Mouse (Mus musculus) intestine, embryonic 14.5 days (tissue): ENCODE results near the gene Ndufa8. TPM values are rescaled to one million over a fixed set of nuclear protein-coding genes. Genes with fewer than 3 reads are reported as not detected.

ENCODE experiments used
- ATAC-seq: fragments of 200-750 bp; cut with Nextera tagmentation; replicated peaks from 2 replicates; pipeline ENCODE4 v1.8.0; 2017; ENCODE audit warnings: low read depth, moderate number of reproducible peaks, moderate TSS enrichment, moderate library complexity; ENCODE audit not compliant: low FRiP score, low TSS enrichment
- DNase-seq: peaks from one replicate; pipeline ENCODE4 v3.0.0-alpha.2; 2018; ENCODE audit warnings: low spot score
- H3K27ac ChIP-seq: fragments of 300-500 bp; sonication (generic); 2 replicates; pipeline ENCODE4 v1.5.1; 2014; ENCODE audit warnings: low read depth, mild to moderate bottlenecking, control low read depth
- H3K27me3 ChIP-seq: fragments of 300-500 bp; sonication (generic); replicated peaks from 2 replicates; pipeline ENCODE4 v1.6.1; 2014; ENCODE audit warnings: low read length, control low read depth; ENCODE audit not compliant: control insufficient read depth, insufficient read depth
- H3K36me3 ChIP-seq: fragments of 300-500 bp; sonication (generic); 2 replicates; pipeline ENCODE4 v1.6.1; 2014; ENCODE audit warnings: low read length, control low read depth; ENCODE audit not compliant: control insufficient read depth, insufficient read depth
- H3K4me1 ChIP-seq: fragments of 300-500 bp; sonication (generic); replicated peaks from 2 replicates; pipeline ENCODE4 v1.6.1; 2014; ENCODE audit warnings: low read length, control low read depth, mixed read lengths; ENCODE audit not compliant: control insufficient read depth, insufficient read depth
- H3K4me2 ChIP-seq: fragments of 300-500 bp; sonication (generic); 2 replicates; pipeline ENCODE4 v1.6.1; 2014; ENCODE audit warnings: low read length
- H3K4me3 ChIP-seq: fragments of 300-500 bp; sonication (generic); 2 replicates; pipeline ENCODE4 v1.5.1; 2014; ENCODE audit warnings: low read depth, low read length, control low read depth, mixed read lengths
- H3K9ac ChIP-seq: fragments of 300-500 bp; sonication (generic); 2 replicates; pipeline ENCODE4 v1.6.1; 2014; ENCODE audit warnings: mild to moderate bottlenecking, low read length
- H3K9me3 ChIP-seq: fragments of 300-500 bp; sonication (generic); 2 replicates; pipeline ENCODE4 v1.6.1; 2016; ENCODE audit warnings: low read length, control low read depth; ENCODE audit not compliant: control insufficient read depth
- WGBS: fragments of 180-500 bp; shearing (Covaris S2); extraction: QIAGEN DNeasy Blood & Tissue Kit; methylation state at CpG from one replicate; pipeline ENCODE4 v1.1.7; 2014; 5-methylcytosine and 5-hydroxymethylcytosine counted together
- polyA plus RNA-seq: library from polyadenylated mRNA; unstranded; fragments of >200 nt; fragmentation: Nextera tagmentation; extraction: Ambion mirVana; gene quantifications from 2 replicates; pipeline ENCODE4 v1.2.1, GENCODE M21; 2014

Ndufa8 gene
- polyA plus RNA-seq, 1 experiment from 2014 or later: 289 TPM

DNA sequence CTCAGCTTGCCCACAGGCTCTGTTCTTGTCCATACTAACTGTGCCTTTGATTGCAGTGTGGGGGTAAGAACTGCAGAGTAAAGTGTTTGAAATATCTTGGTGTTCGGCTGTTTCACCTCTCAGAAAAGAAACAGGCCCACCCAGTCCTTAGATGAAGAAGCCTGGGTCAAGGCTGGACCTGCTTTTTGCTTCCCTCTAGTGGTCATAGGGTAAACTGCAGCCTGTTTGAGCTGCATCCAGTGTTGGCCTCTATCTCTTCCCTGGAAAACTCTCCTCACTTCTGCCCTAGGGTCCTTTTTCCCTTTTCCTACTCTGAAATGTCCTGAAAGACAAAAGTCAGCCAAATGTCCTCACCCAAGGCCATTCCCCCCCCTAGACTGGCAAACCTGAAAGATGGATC, 41.1 kb downstream of the Ndufa8 start:
- WGBS: 15% methylated on average over 1 of the region's 1 CpGs
- H3K36me3 ChIP-seq: no peaks in the 10 kb centered on the region
- DNase-seq (peak; percentile 67), ATAC-seq (no peak)
- H3K9me3 ChIP-seq: no peaks in the 10 kb centered on the region
- H3K27ac ChIP-seq: no peak overlapping the region
- H3K9ac ChIP-seq: no peak overlapping the region
- no peak overlapping the region for H3K4me3 ChIP-seq
- H3K4me2 ChIP-seq: no peak overlapping the region
- H3K4me1 ChIP-seq: peaks cover 4% of the 10 kb centered on the region; the same call in 1 of the 2 replicates
- H3K27me3 ChIP-seq: peaks cover 30% of the 10 kb centered on the region

DNA sequence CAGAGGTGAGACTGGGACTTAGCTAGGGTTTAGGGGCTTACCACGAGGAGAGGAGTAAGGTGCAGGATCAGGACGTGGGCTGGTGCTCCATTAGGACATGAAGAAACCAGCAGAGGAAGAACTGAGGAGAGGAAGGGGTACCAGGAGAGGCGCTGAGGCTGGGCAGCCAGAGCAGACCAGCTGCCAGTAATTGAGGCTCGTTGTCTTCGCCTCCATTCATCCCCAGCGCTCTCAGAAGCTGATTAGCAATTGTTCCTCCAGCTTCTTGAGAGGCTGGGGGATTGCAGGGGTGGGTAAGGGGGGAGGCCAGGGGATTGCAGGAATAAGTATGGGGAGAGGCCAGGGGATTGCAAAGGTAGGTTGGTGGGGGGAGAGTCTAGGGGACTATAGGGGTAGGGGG, 47.0 kb downstream of the Ndufa8 start:
- 32% methylated on average over 6 of the region's 6 CpGs for WGBS
- Histone ChIP-seq H3K9ac (no peak overlapping the region), H3K27me3 (no peaks in the 10 kb centered on the region), H3K4me3 (no peak overlapping the region), H3K27ac (no peak overlapping the region), H3K4me2 (no peak overlapping the region), H3K9me3 (no peaks in the 10 kb centered on the region), H3K4me1 (no peaks in the 10 kb centered on the region), H3K36me3 (no peaks in the 10 kb centered on the region)
- DNase-seq (no peak), ATAC-seq (no peak)

DNA sequence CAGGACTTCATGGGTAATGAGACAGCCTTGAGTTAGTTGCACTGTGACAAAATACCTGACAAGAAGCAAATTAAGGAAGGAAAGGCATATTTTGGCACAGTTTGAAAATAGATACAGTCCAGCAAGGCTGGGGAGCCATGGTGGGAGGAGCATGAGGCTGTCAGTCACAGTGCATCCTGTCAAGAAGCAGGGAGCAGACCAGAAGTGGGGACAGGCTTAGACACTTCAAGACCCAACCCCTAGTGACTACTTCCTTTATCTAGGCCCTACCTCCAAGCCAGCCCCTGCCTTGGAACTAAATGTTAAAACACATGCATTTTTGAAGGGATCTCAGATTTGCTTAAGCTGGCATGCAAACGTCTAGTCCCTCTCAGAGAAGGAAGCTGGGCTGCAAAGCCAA, 48.8 kb downstream of the Ndufa8 start:
- H3K27me3 ChIP-seq: no peaks in the 10 kb centered on the region
- H3K9ac ChIP-seq: no peak overlapping the region
- H3K4me3 ChIP-seq: no peak overlapping the region
- no peak overlapping the region for H3K4me2 ChIP-seq
- no peaks in the 10 kb centered on the region for H3K36me3 ChIP-seq
- WGBS: 52% methylated on average over 1 of the region's 1 CpGs
- H3K27ac ChIP-seq: no peak overlapping the region
- no peak for DNase-seq
- no peaks in the 10 kb centered on the region for H3K4me1 ChIP-seq
- H3K9me3 ChIP-seq: no peaks in the 10 kb centered on the region
- ATAC-seq: no peak

- Histone ChIP-seq H3K9me3 (no peaks in the 10 kb centered on the region), H3K36me3 (no peaks in the 10 kb centered on the region), H3K4me1 (no peaks in the 10 kb centered on the region), H3K27me3 (no peaks in the 10 kb centered on the region), H3K9ac (no peak overlapping the region), H3K27ac (no peak overlapping the region), H3K4me2 (no peak overlapping the region), H3K4me3 (no peak overlapping the region)
- no peak for DNase-seq
- ATAC-seq: no peak
These were observed 50.0 kb downstream of the Ndufa8 start for GRCm38 (mm10) chr2:35999212-35999611.

- H3K4me2 ChIP-seq: no peak overlapping the region
- no peak overlapping the region for H3K27ac ChIP-seq
- no peaks in the 10 kb centered on the region for H3K4me1 ChIP-seq
- no peak overlapping the region for H3K9ac ChIP-seq
- WGBS: 76% methylated on average over 5 of the region's 5 CpGs
- H3K27me3 ChIP-seq: no peaks in the 10 kb centered on the region
- ATAC-seq: no peak
- no peaks in the 10 kb centered on the region for H3K36me3 ChIP-seq
- no peak for DNase-seq
- no peaks in the 10 kb centered on the region for H3K9me3 ChIP-seq
- no peak overlapping the region for H3K4me3 ChIP-seq
These were observed 50.8 kb downstream of the Ndufa8 start for GRCm38 (mm10) chr2:35998416-35998815.

- no peak for ATAC-seq
- 74% methylated on average over 2 of the region's 2 CpGs for WGBS
These were observed 52.5 kb downstream of the Ndufa8 start for GRCm38 (mm10) chr2:35996753-35997152.

DNA sequence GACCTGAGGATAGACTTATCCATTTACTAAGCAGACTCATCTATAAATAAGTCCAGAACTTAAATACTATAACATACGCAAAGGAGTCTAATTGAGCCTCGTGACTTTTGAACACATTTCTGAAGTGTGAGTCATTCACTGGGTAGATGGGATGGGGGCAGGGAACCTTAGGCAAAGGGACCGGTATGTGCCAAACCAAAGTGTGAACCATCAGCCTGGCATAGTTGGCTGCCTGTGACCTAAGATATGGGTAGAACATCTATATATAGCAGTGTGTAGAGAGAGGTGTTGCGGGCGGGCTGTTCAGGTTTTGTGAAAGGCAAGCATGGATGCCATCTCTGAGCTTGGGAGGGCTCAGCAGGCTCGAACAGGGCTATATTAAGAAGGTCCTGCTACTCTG, 54.9 kb downstream of the Ndufa8 start:
- Histone ChIP-seq H3K27me3 (no peaks in the 10 kb centered on the region), H3K27ac (no peak overlapping the region), H3K4me3 (no peak overlapping the region), H3K36me3 (no peaks in the 10 kb centered on the region), H3K4me2 (no peak overlapping the region), H3K9me3 (no peaks in the 10 kb centered on the region), H3K4me1 (no peaks in the 10 kb centered on the region), H3K9ac (no peak overlapping the region)
- ATAC-seq (no peak), DNase-seq (no peak)
- 68% methylated on average over 6 of the region's 6 CpGs for WGBS

More at GRCm38 (mm10) chr2:35996753-35997152, 52.5 kb downstream of the Ndufa8 start:
- Histone ChIP-seq H3K27ac (no peak overlapping the region), H3K4me2 (no peak overlapping the region), H3K4me3 (no peak overlapping the region), H3K4me1 (no peaks in the 10 kb centered on the region), H3K9me3 (no peaks in the 10 kb centered on the region), H3K27me3 (no peaks in the 10 kb centered on the region), H3K36me3 (no peaks in the 10 kb centered on the region), H3K9ac (no peak overlapping the region)
- DNase-seq: no peak

- H3K4me2 ChIP-seq: no peak overlapping the region
- no peak overlapping the region for H3K27ac ChIP-seq
- WGBS: 81% methylated on average over 2 of the region's 2 CpGs
- no peak overlapping the region for H3K9ac ChIP-seq
- ATAC-seq (no peak), DNase-seq (no peak)
- H3K27me3 ChIP-seq: no peaks in the 10 kb centered on the region
- no peak overlapping the region for H3K4me3 ChIP-seq
- no peaks in the 10 kb centered on the region for H3K36me3 ChIP-seq
- H3K4me1 ChIP-seq: no peaks in the 10 kb centered on the region
- no peaks in the 10 kb centered on the region for H3K9me3 ChIP-seq
These were observed 55.7 kb downstream of the Ndufa8 start for GRCm38 (mm10) chr2:35993481-35993880.

GRCm38 (mm10) chr2:35992259-35992658, 56.9 kb downstream of the Ndufa8 start:
- Histone ChIP-seq H3K4me3 (no peak overlapping the region), H3K9ac (no peak overlapping the region), H3K4me1 (no peaks in the 10 kb centered on the region), H3K9me3 (no peaks in the 10 kb centered on the region), H3K27me3 (no peaks in the 10 kb centered on the region), H3K27ac (no peak overlapping the region), H3K36me3 (no peaks in the 10 kb centered on the region), H3K4me2 (no peak overlapping the region)
- DNase-seq: no peak
- 85% methylated on average over 3 of the region's 3 CpGs for WGBS
- ATAC-seq: no peak
